Mouse (Mus musculus) stomach, postnatal 0 days (tissue): ENCODE measurements around the gene Gtf2i. TPM values are rescaled to one million over a fixed set of nuclear protein-coding genes. Genes with fewer than 3 reads are reported as not detected.

Experiments used
- ATAC-seq: fragments of 200-750 bp; cut with Nextera tagmentation; 2 replicates; pipeline ENCODE4 v1.8.0; 2017; ENCODE audit not compliant: low FRiP score, low TSS enrichment
- DNase-seq: peaks from one replicate; pipeline ENCODE4 v3.0.0-alpha.2; 2016; ENCODE audit warnings: low spot score
- H3K27ac ChIP-seq: fragments of 300-500 bp; sonication (generic); replicated peaks from 2 replicates; pipeline ENCODE4 v1.5.1; 2014; ENCODE audit warnings: mild to moderate bottlenecking, control low read depth
- H3K27me3 ChIP-seq: fragments of 300-500 bp; sonication (generic); 2 replicates; pipeline ENCODE4 v1.6.1; 2014; ENCODE audit warnings: low read length; ENCODE audit not compliant: control insufficient read depth, insufficient read depth
- H3K36me3 ChIP-seq: fragments of 300-500 bp; sonication (generic); 2 replicates; pipeline ENCODE4 v1.6.1; 2014; ENCODE audit warnings: low read length, mixed read lengths; ENCODE audit not compliant: control insufficient read depth, insufficient read depth
- H3K4me1 ChIP-seq: fragments of 300-500 bp; sonication (generic); replicated peaks from 2 replicates; pipeline ENCODE4 v1.6.1; 2014; ENCODE audit warnings: antibody characterized with exemption; ENCODE audit not compliant: control insufficient read depth, insufficient read depth
- H3K4me2 ChIP-seq: fragments of 300-500 bp; sonication (generic); replicated peaks from 2 replicates; pipeline ENCODE4 v1.6.1; 2014; ENCODE audit warnings: low read depth, mild to moderate bottlenecking, control low read depth, moderate library complexity
- H3K4me3 ChIP-seq: fragments of 300-500 bp; sonication (generic); 2 replicates; pipeline ENCODE4 v1.5.1; 2014; ENCODE audit warnings: low read depth, low read length, control low read depth
- H3K9ac ChIP-seq: fragments of 300-500 bp; sonication (generic); 2 replicates; pipeline ENCODE4 v1.6.1; 2014; ENCODE audit warnings: mild to moderate bottlenecking, low read length, control low read depth, mixed read lengths
- H3K9me3 ChIP-seq: fragments of 300-500 bp; sonication (generic); 2 replicates; pipeline ENCODE4 v1.6.1; 2016; ENCODE audit warnings: low read length; ENCODE audit not compliant: control insufficient read depth
- CTCF ChIP-seq: IDR thresholded peaks from 2 replicates; pipeline ENCODE4 v1.5.1; 2016; ENCODE audit warnings: antibody characterized with exemption, low read depth, mild to moderate bottlenecking, moderate library complexity
- EP300 ChIP-seq: optimal IDR thresholded peaks from 2 replicates; pipeline ENCODE3; 2016; ENCODE audit warnings: antibody characterized with exemption
- whole genome bisulfite sequencing: fragments of 180-500 bp; shearing (Covaris S2); extraction: QIAGEN DNeasy Blood & Tissue Kit; methylation state at CpG from one replicate; pipeline ENCODE4 v1.1.7; 2014; 5-methylcytosine and 5-hydroxymethylcytosine counted together
- polyA plus RNA-seq: library from polyadenylated mRNA; unstranded; fragments of >200 nt; fragmentation: Nextera tagmentation; extraction: Ambion mirVana; gene quantifications from 2 replicates; pipeline ENCODE4 v1.2.1, GENCODE M21; 2015

The Gtf2i gene
- polyA plus RNA-seq, 1 experiment from 2014 or later: 63.0 TPM

DNA sequence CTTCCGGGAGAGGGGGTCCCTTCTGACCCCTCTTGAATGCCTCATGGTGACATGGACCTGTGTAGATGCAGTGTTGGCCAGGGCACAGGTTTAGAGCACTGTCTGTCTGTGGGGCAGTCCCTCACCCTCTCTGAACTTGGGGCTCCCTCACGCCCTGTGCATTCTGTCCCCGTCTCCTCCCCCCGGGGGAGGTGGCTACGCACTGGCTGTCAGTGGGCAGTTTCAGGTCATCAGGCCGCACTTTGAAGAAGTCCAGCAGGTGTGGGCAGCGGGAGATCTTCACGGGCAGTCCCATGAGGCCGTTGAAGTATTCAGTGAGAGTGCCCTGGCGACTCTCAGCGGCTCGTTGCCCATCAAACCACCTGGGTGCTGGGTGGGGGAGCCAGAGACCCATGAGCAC is 87.6 kb downstream of the Gtf2i start:
- no peak for ATAC-seq
- TF ChIP-seq EP300: no peak

DNA sequence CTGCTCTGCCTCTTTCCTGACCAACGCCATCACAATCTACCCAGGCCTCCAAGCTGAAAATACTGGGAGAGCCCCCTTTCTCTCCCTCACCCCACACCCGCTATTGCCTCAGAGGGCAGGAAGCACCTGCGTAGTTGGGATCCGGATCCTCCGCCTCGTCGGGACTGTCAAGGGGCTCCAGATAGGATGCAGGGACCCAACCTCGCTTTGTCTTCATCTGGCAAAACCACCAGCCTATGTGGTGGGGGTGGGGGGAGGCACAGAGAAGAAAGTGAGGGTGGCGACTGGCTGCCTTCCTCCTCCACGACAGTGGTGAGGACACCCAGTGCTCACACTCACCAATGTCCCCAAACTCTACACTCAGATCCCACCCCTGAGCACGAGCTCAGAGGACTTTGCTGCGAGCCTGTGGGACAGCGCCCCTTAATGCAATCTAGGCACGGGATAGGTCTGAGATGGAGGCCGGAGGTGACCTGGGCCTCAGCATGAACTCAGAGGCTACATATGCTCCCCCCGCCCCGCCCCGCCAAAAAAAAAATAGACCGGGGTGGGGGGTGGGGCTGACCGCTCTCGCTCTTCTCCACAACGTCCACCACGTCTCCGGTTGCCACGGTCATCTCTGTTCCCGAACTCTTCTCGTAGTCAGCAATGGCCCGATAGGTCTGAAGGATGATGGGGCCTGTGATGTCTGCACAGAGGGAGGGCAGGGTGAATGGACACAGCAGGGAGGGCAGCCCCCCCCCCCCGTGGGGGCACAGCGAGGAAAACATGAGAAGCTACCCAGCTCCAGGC is 89.3 kb downstream of the Gtf2i start:
- Histone ChIP-seq H3K36me3 (no peaks in the 10 kb centered on the region), H3K4me1 (no peaks in the 10 kb centered on the region), H3K9me3 (no peaks in the 10 kb centered on the region), H3K27me3 (no peaks in the 10 kb centered on the region), H3K4me2 (no peak overlapping the region), H3K9ac (no peak overlapping the region), H3K4me3 (no peak overlapping the region), H3K27ac (no peak overlapping the region)
- 76% methylated on average over 30 of the region's 30 CpGs for WGBS
- ATAC-seq (no peak), DNase-seq (no peak)
- TF ChIP-seq CTCF: no peak
- TF ChIP-seq EP300: no peak

More for the DNA sequence above, 87.6 kb downstream of the Gtf2i start:
- no peaks in the 10 kb centered on the region for H3K36me3 ChIP-seq
- H3K4me1 ChIP-seq: no peaks in the 10 kb centered on the region
- no peak overlapping the region for H3K4me3 ChIP-seq
- H3K9me3 ChIP-seq: no peaks in the 10 kb centered on the region
- 49% methylated on average over 12 of the region's 12 CpGs for WGBS
- no peaks in the 10 kb centered on the region for H3K27me3 ChIP-seq
- no peak for DNase-seq
- H3K4me2 ChIP-seq: no peak overlapping the region
- no peak overlapping the region for H3K9ac ChIP-seq
- no peak overlapping the region for H3K27ac ChIP-seq

DNA sequence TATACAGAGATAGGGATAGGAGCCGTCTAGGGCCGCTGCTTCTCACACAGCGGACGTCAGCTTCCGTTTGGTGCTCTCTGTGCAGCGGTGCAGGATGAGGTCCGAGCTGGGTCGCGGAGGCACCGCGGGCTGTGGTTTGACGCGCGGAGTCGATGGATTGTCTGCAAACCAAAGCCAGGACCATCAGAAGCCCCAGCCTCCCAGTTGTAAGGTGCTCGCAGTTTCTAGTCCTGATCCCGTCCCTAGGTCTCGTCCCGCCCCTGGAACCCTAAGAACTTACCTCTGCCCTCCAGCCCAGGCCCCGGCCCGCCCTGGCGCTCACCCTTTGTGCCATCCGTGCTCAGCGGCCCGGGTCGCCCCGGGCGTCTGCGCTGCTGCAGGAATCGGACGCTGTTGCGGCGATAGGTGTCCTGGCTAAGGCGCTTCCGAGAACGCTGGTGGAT is 92.8 kb downstream of the Gtf2i start:
- WGBS: 5% methylated on average over 36 of the region's 36 CpGs
- Histone ChIP-seq H3K9ac (peak overlapping the region; percentile 36; the same call in 1 of the 2 replicates), H3K27me3 (no peaks in the 10 kb centered on the region), H3K36me3 (no peaks in the 10 kb centered on the region), H3K4me3 (peak overlapping the region; percentile 13; the same call in 1 of the 2 replicates), H3K27ac (no peak overlapping the region), H3K9me3 (no peaks in the 10 kb centered on the region), H3K4me1 (no peaks in the 10 kb centered on the region), H3K4me2 (peak overlapping the region; percentile 44)
- ATAC-seq (no peak), DNase-seq (no peak)
- TF ChIP-seq EP300: no peak
- TF ChIP-seq CTCF: no peak

DNA sequence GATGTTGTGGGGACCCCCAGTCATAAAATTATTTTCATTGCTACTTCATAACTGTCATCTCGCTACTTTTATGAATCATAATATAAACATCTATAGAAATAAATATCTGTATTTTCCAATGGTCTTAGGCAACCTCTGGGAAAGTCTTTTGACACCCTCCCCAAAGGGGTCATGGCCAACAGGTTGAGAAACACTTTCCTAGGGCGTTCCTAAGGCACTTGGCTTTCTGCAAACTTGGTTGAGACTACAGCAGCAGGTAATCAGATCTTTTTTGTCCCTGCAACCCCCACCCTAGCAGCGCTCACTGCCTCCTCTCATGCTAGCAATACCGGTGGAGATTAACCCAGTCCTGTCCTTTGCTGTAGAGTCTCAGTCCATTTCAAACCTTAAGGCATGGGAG is 93.3 kb downstream of the Gtf2i start:
- Histone ChIP-seq H3K27me3 (no peaks in the 10 kb centered on the region), H3K4me2 (peak overlapping the region; percentile 44), H3K9me3 (no peaks in the 10 kb centered on the region), H3K27ac (no peak overlapping the region), H3K4me1 (no peaks in the 10 kb centered on the region), H3K9ac (no peak overlapping the region), H3K4me3 (peak overlapping the region; percentile 13; the same call in 1 of the 2 replicates), H3K36me3 (no peaks in the 10 kb centered on the region)
- DNase-seq (no peak), ATAC-seq (no peak)
- no peak for TF ChIP-seq CTCF
- 37% methylated on average over 4 of the region's 4 CpGs for WGBS

DNA sequence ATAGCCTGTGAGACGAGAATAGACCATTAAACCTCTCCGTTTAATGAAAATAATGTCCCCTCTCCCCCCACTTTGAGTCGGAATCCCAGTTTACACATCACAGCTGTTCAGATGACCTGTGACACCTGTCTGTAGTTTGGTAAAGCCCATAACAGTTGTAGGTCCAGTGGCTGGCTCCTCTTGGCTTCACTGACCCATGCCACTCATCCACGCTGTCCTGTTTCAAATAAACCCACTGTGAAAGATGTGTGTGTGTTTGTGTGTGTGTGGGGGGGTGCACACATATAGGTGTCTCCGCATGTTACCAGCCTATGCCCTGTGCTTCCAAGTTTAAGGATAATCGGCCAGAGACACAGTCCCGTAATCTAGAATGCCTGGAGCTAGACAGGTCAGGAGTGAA is 96.7 kb downstream of the Gtf2i start:
- no peak for TF ChIP-seq CTCF
- no peak for TF ChIP-seq EP300
- Histone ChIP-seq H3K4me3 (no peak overlapping the region), H3K9me3 (no peaks in the 10 kb centered on the region), H3K9ac (no peak overlapping the region), H3K36me3 (no peaks in the 10 kb centered on the region), H3K27ac (no peak overlapping the region), H3K4me1 (no peaks in the 10 kb centered on the region), H3K27me3 (no peaks in the 10 kb centered on the region), H3K4me2 (no peak overlapping the region)
- no peak for DNase-seq
- no peak for ATAC-seq
- 76% methylated on average over 7 of the region's 7 CpGs for WGBS

DNA sequence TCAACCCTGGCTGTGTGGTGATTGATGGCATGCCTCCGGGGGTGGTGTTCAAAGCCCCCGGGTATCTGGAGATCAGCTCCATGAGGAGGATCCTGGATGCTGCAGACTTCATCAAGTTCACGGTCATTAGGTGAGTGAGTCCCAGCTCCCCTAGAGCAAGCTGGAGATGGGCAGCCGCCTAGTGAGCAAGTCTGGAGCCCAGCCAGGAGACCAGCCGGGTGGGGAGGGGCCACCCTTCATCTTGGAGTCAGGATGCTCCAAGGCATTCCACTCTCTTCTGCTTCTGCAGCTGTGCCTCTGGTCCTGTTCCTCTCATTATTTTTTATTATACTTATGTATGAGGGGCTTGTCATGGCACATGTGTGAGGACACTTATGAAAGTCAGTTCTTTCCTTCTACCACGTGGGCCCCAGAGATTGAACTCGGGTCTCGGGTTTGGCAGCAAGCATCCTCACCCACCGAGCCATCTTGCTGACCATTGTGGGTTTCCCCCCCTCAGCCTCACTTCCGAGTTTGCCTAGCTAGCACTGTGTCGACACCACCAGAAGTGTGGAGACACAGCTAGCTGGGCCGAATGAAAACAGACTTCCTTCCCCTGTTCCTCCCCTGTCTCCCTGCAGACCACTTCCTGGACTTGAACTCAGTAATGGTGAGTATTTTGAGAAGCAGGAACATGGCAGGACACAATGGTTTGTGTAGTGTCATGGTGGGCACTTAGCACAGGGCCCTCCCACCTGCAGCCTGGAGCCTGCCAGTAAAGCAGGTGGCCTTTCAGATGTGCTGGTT is 100.3 kb downstream of the Gtf2i start:
- H3K27me3 ChIP-seq: no peaks in the 10 kb centered on the region
- ATAC-seq (no peak), DNase-seq (no peak)
- no peak overlapping the region for H3K4me2 ChIP-seq
- H3K27ac ChIP-seq: no peak overlapping the region
- H3K36me3 ChIP-seq: no peaks in the 10 kb centered on the region
- H3K4me1 ChIP-seq: no peaks in the 10 kb centered on the region
- H3K9ac ChIP-seq: no peak overlapping the region; the same call in 1 of the 2 replicates
- 58% methylated on average over 12 of the region's 12 CpGs for WGBS
- no peak overlapping the region for H3K4me3 ChIP-seq
- no peaks in the 10 kb centered on the region for H3K9me3 ChIP-seq
- no peak for TF ChIP-seq EP300
- TF ChIP-seq CTCF: no peak
